Mouse (Mus musculus) lung, adult 2 months (tissue): ENCODE data around the gene Abcc2.

Experiments used
- CTCF ChIP-seq: fragments of 200-500 bp; IDR thresholded peaks from 2 replicates; pipeline ENCODE4 v1.5.1; 2011; ENCODE audit warnings: mild to moderate bottlenecking, low read length, control low read depth; ENCODE audit not compliant: insufficient read depth
- POLR2A ChIP-seq: fragments of 200-500 bp; IDR thresholded peaks from 2 replicates; pipeline ENCODE4 v1.6.1; 2011; ENCODE audit warnings: low read depth, mild to moderate bottlenecking, control low read depth, low read length, borderline replicate concordance; ENCODE audit errors: extremely low read depth

DNA sequence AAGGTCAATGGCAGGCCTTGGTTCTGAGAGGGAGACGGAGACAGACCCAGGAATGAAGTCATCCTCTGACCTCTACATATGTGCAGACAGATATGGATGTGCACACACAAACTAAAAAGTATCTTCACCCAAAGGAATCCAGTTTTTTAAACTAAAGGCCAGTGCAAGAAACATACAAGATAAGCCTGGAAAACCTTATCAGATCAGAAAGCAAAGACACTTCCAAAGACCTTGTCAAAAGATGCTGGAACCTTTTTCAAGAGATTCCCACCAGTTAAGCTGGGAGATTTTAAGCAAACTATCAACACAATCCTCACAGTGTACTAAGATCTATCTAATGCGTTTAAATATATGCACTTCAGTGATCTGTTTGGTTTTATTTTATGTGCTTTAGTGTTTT, 32.0 kb upstream of the Abcc2 start:
- TF ChIP-seq CTCF: no peak
- no peak for TF ChIP-seq POLR2A
